Mouse (Mus musculus) embryonic facial prominence, embryonic 14.5 days (tissue): ENCODE results near the gene Bbs7. TPM values are rescaled to one million over a fixed set of nuclear protein-coding genes. Genes with fewer than 3 reads are reported as not detected.
"Not testable (repeated sequence)": the region's sequence is repeated elsewhere in the genome, so short reads cannot be mapped to it uniquely, and the experiment has no call there.

Experiments
- ATAC-seq: fragments of 200-750 bp; cut with Nextera tagmentation; 2 replicates; pipeline ENCODE4 v1.8.0; 2017; ENCODE audit warnings: low read depth, moderate number of reproducible peaks, moderate TSS enrichment
- DNase-seq: peaks from one replicate; pipeline ENCODE4 v3.0.0-alpha.2; 2015; ENCODE audit warnings: low spot score
- H3K27ac ChIP-seq: fragments of 300-500 bp; sonication (generic); replicated peaks from 2 replicates; pipeline ENCODE4 v1.5.1; 2014; ENCODE audit warnings: low read depth, mild to moderate bottlenecking, low read length, moderate library complexity
- H3K27me3 ChIP-seq: fragments of 300-500 bp; sonication (generic); replicated peaks from 2 replicates; pipeline ENCODE4 v1.6.1; 2014; ENCODE audit warnings: low read length; ENCODE audit not compliant: control insufficient read depth, insufficient read depth
- H3K36me3 ChIP-seq: fragments of 300-500 bp; sonication (generic); 2 replicates; pipeline ENCODE4 v1.6.1; 2014; ENCODE audit warnings: low read length, mixed read lengths; ENCODE audit not compliant: control insufficient read depth, insufficient read depth
- H3K4me1 ChIP-seq: fragments of 300-500 bp; sonication (generic); 2 replicates; pipeline ENCODE4 v1.6.1; 2014; ENCODE audit warnings: antibody characterized with exemption, low read length; ENCODE audit not compliant: control insufficient read depth, insufficient read depth
- H3K4me2 ChIP-seq: fragments of 300-500 bp; sonication (generic); 2 replicates; pipeline ENCODE4 v1.6.1; 2014; ENCODE audit warnings: low read depth, mild to moderate bottlenecking, low read length, moderate library complexity, mixed read lengths
- H3K4me3 ChIP-seq: fragments of 300-500 bp; sonication (generic); 2 replicates; pipeline ENCODE4 v1.5.1; 2014; ENCODE audit warnings: low read depth, mild to moderate bottlenecking, low read length
- H3K9ac ChIP-seq: fragments of 300-500 bp; sonication (generic); 2 replicates; pipeline ENCODE4 v1.6.1; 2014; ENCODE audit warnings: low read depth, mild to moderate bottlenecking, low read length, moderate library complexity, mixed read lengths
- H3K9me3 ChIP-seq: fragments of 300-500 bp; sonication (generic); 2 replicates; pipeline ENCODE4 v1.6.1; 2016; ENCODE audit warnings: low read length; ENCODE audit not compliant: control insufficient read depth
- WGBS: fragments of 180-500 bp; shearing (Covaris S2); extraction: QIAGEN DNeasy Blood & Tissue Kit; methylation state at CpG from one replicate; pipeline ENCODE4 v1.1.7; 2014; 5-methylcytosine and 5-hydroxymethylcytosine counted together
- polyA plus RNA-seq: library from polyadenylated mRNA; unstranded; fragments of >200 nt; fragmentation: Nextera tagmentation; extraction: Ambion mirVana; gene quantifications from 2 replicates; pipeline ENCODE4 v1.2.1, GENCODE M21; 2014

Gene Bbs7
- polyA plus RNA-seq, 1 experiment from 2014 or later = 14.9 TPM

- Histone ChIP-seq H3K9ac (no peak overlapping the region), H3K36me3 (peaks cover 5% of the 10 kb centered on the region; the same call in 1 of the 2 replicates), H3K4me3 (peak overlapping the region; percentile 78; the same call in 1 of the 2 replicates), H3K27ac (no peak overlapping the region), H3K9me3 (no peaks in the 10 kb centered on the region), H3K27me3 (no peaks in the 10 kb centered on the region), H3K4me2 (peak overlapping the region; percentile 74), H3K4me1 (0 out of 2 replicates have a peak, but pooled peaks cover 2% of the 10 kb centered on the region)
- ATAC-seq = no peak
- no peak for DNase-seq
- 62% methylated on average over 5 of the region's 5 CpGs for WGBS
Measured at GRCm38 (mm10) chr3:36613908-36614255, 605 bp upstream of the Bbs7 start.

- ATAC-seq (peak; percentile 28; the same call in 1 of the 2 replicates), DNase-seq (peak; percentile 12)
- H3K9me3 ChIP-seq = no peaks in the 10 kb centered on the region
- H3K9ac ChIP-seq = peak overlapping the region; percentile 83
- H3K27ac ChIP-seq = no peak overlapping the region; the same call in 1 of the 2 replicates
- peaks cover 5% of the 10 kb centered on the region; the same call in 1 of the 2 replicates for H3K36me3 ChIP-seq
- H3K4me2 ChIP-seq = peak overlapping the region; percentile 74
- 3% methylated on average over 6 of the region's 6 CpGs for WGBS
- H3K4me1 ChIP-seq = 0 out of 2 replicates have a peak, but pooled peaks cover 2% of the 10 kb centered on the region
- H3K4me3 ChIP-seq = peak overlapping the region; percentile 78
- no peaks in the 10 kb centered on the region for H3K27me3 ChIP-seq
Measured at GRCm38 (mm10) chr3:36612687-36613086, 590 bp downstream of the Bbs7 start.

GRCm38 (mm10) chr3:36605894-36606783, 7.1 kb downstream of the Bbs7 start:
- Histone ChIP-seq H3K27ac (no peak overlapping the region), H3K4me1 (no peaks in the 10 kb centered on the region), H3K9me3 (no peaks in the 10 kb centered on the region), H3K9ac (no peak overlapping the region), H3K36me3 (peaks cover 5% of the 10 kb centered on the region; the same call in 1 of the 2 replicates), H3K4me2 (no peak overlapping the region), H3K27me3 (no peaks in the 10 kb centered on the region), H3K4me3 (no peak overlapping the region)
- DNase-seq (no peak), ATAC-seq (no peak)
- 80% methylated on average over 7 of the region's 7 CpGs for WGBS

- not testable (repeated sequence) for DNase-seq, H3K9ac ChIP-seq, H3K4me2 ChIP-seq, H3K36me3 ChIP-seq, H3K4me1 ChIP-seq, H3K27ac ChIP-seq, H3K27me3 ChIP-seq, H3K9me3 ChIP-seq, H3K4me3 ChIP-seq, ATAC-seq
- WGBS = 90% methylated on average over 8 of the region's 9 CpGs
Measured at GRCm38 (mm10) chr3:36599773-36600172, 13.5 kb downstream of the Bbs7 start.

- Histone ChIP-seq H3K9me3 (no peaks in the 10 kb centered on the region), H3K4me2 (no peak overlapping the region), H3K4me1 (no peaks in the 10 kb centered on the region), H3K36me3 (peaks cover 6% of the 10 kb centered on the region; the same call in 1 of the 2 replicates), H3K9ac (no peak overlapping the region), H3K27ac (no peak overlapping the region), H3K4me3 (no peak overlapping the region), H3K27me3 (no peaks in the 10 kb centered on the region)
- no peak for ATAC-seq
- WGBS = 77% methylated on average over 3 of the region's 3 CpGs
- DNase-seq = no peak
Measured at GRCm38 (mm10) chr3:36598811-36599210, 14.5 kb downstream of the Bbs7 start.

GRCm38 (mm10) chr3:36571827-36572378, 41.4 kb downstream of the Bbs7 start, which contains the start of gene Ccna2:
Ccna2 (minus strand) TSS chr3:36572150.
- peak within 1 kb of the TSS; percentile 85 for H3K9ac ChIP-seq
- peak within 1 kb of the TSS; percentile 77 for H3K4me2 ChIP-seq
- ATAC-seq (peak; percentile 100), DNase-seq (peak; percentile 99)
- WGBS = 0% methylated on average over 31 of the region's 60 CpGs
- H3K4me1 ChIP-seq = peaks cover 12% of the 10 kb centered on the region; the same call in 1 of the 2 replicates
- no peaks in the 10 kb centered on the region for H3K9me3 ChIP-seq
- no peaks in the 10 kb centered on the region for H3K27me3 ChIP-seq
- H3K4me3 ChIP-seq = peak within 1 kb of the TSS; percentile 70
- H3K27ac ChIP-seq = peak within 1 kb of the TSS; percentile 76
- H3K36me3 ChIP-seq = peaks cover 33% of the 10 kb centered on the region

- 0% methylated on average over 36 of the region's 46 CpGs for WGBS
- no peaks in the 10 kb centered on the region for H3K27me3 ChIP-seq
- H3K36me3 ChIP-seq = peaks cover 38% of the 10 kb centered on the region
- H3K9ac ChIP-seq = peak overlapping the region; percentile 85
- peak; percentile 1 for ATAC-seq
- peak overlapping the region; percentile 70 for H3K4me3 ChIP-seq
- peak overlapping the region; percentile 76 for H3K27ac ChIP-seq
- H3K9me3 ChIP-seq = no peaks in the 10 kb centered on the region
- peak; percentile 32 for DNase-seq
- peaks cover 12% of the 10 kb centered on the region; the same call in 1 of the 2 replicates for H3K4me1 ChIP-seq
- H3K4me2 ChIP-seq = peak overlapping the region; percentile 77
Measured at GRCm38 (mm10) chr3:36571361-36571826, 41.9 kb downstream of the Bbs7 start.

GRCm38 (mm10) chr3:36569836-36570235, 43.4 kb downstream of the Bbs7 start:
- Histone ChIP-seq H3K4me2 (peak overlapping the region; percentile 77), H3K27me3 (no peaks in the 10 kb centered on the region), H3K4me1 (peaks cover 12% of the 10 kb centered on the region; the same call in 1 of the 2 replicates), H3K4me3 (peak overlapping the region; percentile 70), H3K9ac (peak overlapping the region; percentile 7; the same call in 1 of the 2 replicates), H3K9me3 (no peaks in the 10 kb centered on the region), H3K27ac (no peak overlapping the region), H3K36me3 (peaks cover 52% of the 10 kb centered on the region)
- ATAC-seq (no peak), DNase-seq (no peak)
- WGBS = 88% methylated on average over 5 of the region's 5 CpGs
